Mouse (Mus musculus) lung, postnatal 0 days (tissue): ENCODE data around the gene Ppp1r35. TPM values are rescaled to one million over a fixed set of nuclear protein-coding genes. Genes with fewer than 3 reads are reported as not detected.

ENCODE experiments used
- ATAC-seq: fragments of 200-750 bp; cut with Nextera tagmentation; 2 replicates; pipeline ENCODE4 v1.8.0; 2017; ENCODE audit warnings: moderate library complexity
- DNase-seq: peaks from one replicate; pipeline ENCODE4 v3.0.0-alpha.2; 2016; ENCODE audit warnings: low spot score
- H3K27ac ChIP-seq: fragments of 300-500 bp; sonication (generic); 2 replicates; pipeline ENCODE4 v1.5.1; 2014; ENCODE audit warnings: antibody characterized with exemption, mild to moderate bottlenecking, low read length, mixed read lengths
- H3K27me3 ChIP-seq: fragments of 300-500 bp; sonication (generic); replicated peaks from 2 replicates; pipeline ENCODE4 v1.6.1; 2014; ENCODE audit warnings: low read length, mixed read lengths; ENCODE audit not compliant: insufficient read depth
- H3K36me3 ChIP-seq: fragments of 300-500 bp; sonication (generic); 2 replicates; pipeline ENCODE4 v1.6.1; 2014; ENCODE audit warnings: low read length, mixed read lengths; ENCODE audit not compliant: insufficient read depth
- H3K4me1 ChIP-seq: fragments of 300-500 bp; sonication (generic); 2 replicates; pipeline ENCODE4 v1.6.1; 2014; ENCODE audit warnings: antibody characterized with exemption, low read depth, low read length, mixed read lengths; ENCODE audit not compliant: insufficient read depth
- H3K4me2 ChIP-seq: fragments of 300-500 bp; sonication (generic); replicated peaks from 2 replicates; pipeline ENCODE4 v1.6.1; 2014; ENCODE audit warnings: low read depth, mild to moderate bottlenecking, low read length, moderate library complexity, mixed read lengths
- H3K4me3 ChIP-seq: fragments of 300-500 bp; sonication (generic); 2 replicates; pipeline ENCODE4 v1.5.1; 2014; ENCODE audit warnings: low read depth, low read length
- H3K9ac ChIP-seq: fragments of 300-500 bp; sonication (generic); replicated peaks from 2 replicates; pipeline ENCODE4 v1.6.1; 2014; ENCODE audit warnings: low read depth, mild to moderate bottlenecking
- H3K9me3 ChIP-seq: fragments of 300-500 bp; sonication (generic); 2 replicates; pipeline ENCODE4 v1.6.1; 2016; ENCODE audit warnings: low read length, mixed read lengths
- CTCF ChIP-seq: IDR thresholded peaks from 2 replicates; pipeline ENCODE4 v1.5.1; 2016; ENCODE audit warnings: antibody characterized with exemption, mild to moderate bottlenecking
- EP300 ChIP-seq: IDR thresholded peaks from 2 replicates; pipeline ENCODE4 v1.6.1; 2016; ENCODE audit warnings: antibody characterized with exemption, mild to moderate bottlenecking, control low read depth
- WGBS: fragments of 180-500 bp; shearing (Covaris S2); extraction: QIAGEN DNeasy Blood & Tissue Kit; methylation state at CpG from one replicate; pipeline ENCODE4 v1.1.7; 2014; 5-methylcytosine and 5-hydroxymethylcytosine counted together
- polyA plus RNA-seq: library from polyadenylated mRNA; unstranded; fragments of >200 nt; fragmentation: Nextera tagmentation; extraction: Ambion mirVana; gene quantifications from 2 replicates; pipeline ENCODE4 v1.2.1, GENCODE M21; 2015

Ppp1r35 gene
- polyA plus RNA-seq, 1 experiment from 2014 or later, result 29.8 TPM

- ATAC-seq (no peak), DNase-seq (no peak)
- Histone ChIP-seq H3K4me3 (no peak overlapping the region), H3K4me2 (no peak overlapping the region), H3K27me3 (no peaks in the 10 kb centered on the region), H3K36me3 (no peaks in the 10 kb centered on the region), H3K4me1 (no peaks in the 10 kb centered on the region), H3K27ac (no peak overlapping the region), H3K9ac (no peak overlapping the region), H3K9me3 (no peaks in the 10 kb centered on the region)
- 50% methylated on average over 7 of the region's 7 CpGs for WGBS
- no peak for TF ChIP-seq EP300
- TF ChIP-seq CTCF, result no peak
These were observed 47.8 kb downstream of the Ppp1r35 start for GRCm38 (mm10) chr5:137826421-137826820.

DNA sequence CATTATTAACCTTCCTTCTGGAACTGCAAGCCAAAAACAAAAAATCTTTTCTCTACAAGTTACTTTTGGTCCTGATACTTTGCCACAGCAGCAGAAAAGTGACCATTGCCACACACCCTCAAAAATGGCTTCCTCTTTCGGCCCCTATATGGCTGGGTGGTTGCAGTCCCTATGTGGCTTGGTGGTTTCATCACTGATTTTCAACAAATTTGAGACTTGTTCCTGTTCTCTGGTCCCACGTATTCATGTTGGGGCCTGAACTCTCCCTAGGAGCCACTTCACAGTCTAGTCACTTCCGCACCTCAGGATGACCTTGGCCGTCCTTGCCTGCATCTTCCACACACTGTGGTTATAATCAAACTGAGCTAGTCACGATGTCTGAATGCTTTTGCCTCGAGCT lies 50.0 kb downstream of the Ppp1r35 start:
- ATAC-seq, result no peak
- TF ChIP-seq CTCF, result no peak
- TF ChIP-seq EP300, result no peak
- H3K4me2 ChIP-seq, result no peak overlapping the region

More for the DNA sequence above, 50.0 kb downstream of the Ppp1r35 start:
- no peaks in the 10 kb centered on the region for H3K9me3 ChIP-seq
- DNase-seq, result peak; percentile 43
- no peaks in the 10 kb centered on the region for H3K4me1 ChIP-seq
- 83% methylated on average over 6 of the region's 6 CpGs for WGBS
- H3K27me3 ChIP-seq, result no peaks in the 10 kb centered on the region
- no peaks in the 10 kb centered on the region for H3K36me3 ChIP-seq
- no peak overlapping the region for H3K27ac ChIP-seq
- no peak overlapping the region for H3K4me3 ChIP-seq
- H3K9ac ChIP-seq, result no peak overlapping the region

Other genes starting within 250 kb of the Ppp1r35 start
- gene Epo, start 245.6 kb upstream of the Ppp1r35 start, polyA plus RNA-seq, result not detected in 2 replicates
- 507 and 513 TPM in 2 replicates for gene Gnb2, start 245.3 kb upstream of the Ppp1r35 start, polyA plus RNA-seq
- 0.15 TPM in 1 of 2 replicates, not detected in the other for gene Actl6b, start 225.3 kb upstream of the Ppp1r35 start, polyA plus RNA-seq
- gene Tfr2, start 209.0 kb upstream of the Ppp1r35 start, polyA plus RNA-seq, result 0.33 and 0.87 TPM in 2 replicates
- 32.1 and 33.7 TPM in 2 replicates for gene Mospd3, start 177.8 kb upstream of the Ppp1r35 start, polyA plus RNA-seq
- gene Pcolce, start 165.1 kb upstream of the Ppp1r35 start, polyA plus RNA-seq, result 86.6 and 101 TPM in 2 replicates
- gene Fbxo24, start 149.8 kb upstream of the Ppp1r35 start, polyA plus RNA-seq, result 0.19 and 0.51 TPM in 2 replicates
- 47.4 and 50.7 TPM in 2 replicates for gene Lrch4, start 149.7 kb upstream of the Ppp1r35 start, polyA plus RNA-seq
- 11.6 and 12.3 TPM in 2 replicates for gene Gm20605, start 149.7 kb upstream of the Ppp1r35 start, polyA plus RNA-seq
- 12.3 and 13.2 TPM in 2 replicates for gene Sap25, start 137.5 kb upstream of the Ppp1r35 start, polyA plus RNA-seq
- gene Irs3, start 133.1 kb upstream of the Ppp1r35 start, polyA plus RNA-seq, result 0.80 and 0.96 TPM in 2 replicates
- gene Agfg2, start 94.1 kb upstream of the Ppp1r35 start, polyA plus RNA-seq, result 14.2 and 14.9 TPM in 2 replicates
- 0.51 and 0.65 TPM in 2 replicates for gene Nyap1, start 37.2 kb upstream of the Ppp1r35 start, polyA plus RNA-seq
- 119 and 129 TPM in 2 replicates for gene Tsc22d4, start 33.1 kb upstream of the Ppp1r35 start, polyA plus RNA-seq
- gene Mepce, start 8.8 kb downstream of the Ppp1r35 start, polyA plus RNA-seq, result 12.2 and 13.7 TPM in 2 replicates
- gene Zcwpw1, start 8.9 kb downstream of the Ppp1r35 start, polyA plus RNA-seq, result 2.4 and 4.3 TPM in 2 replicates
- 12.5 and 12.6 TPM in 2 replicates for gene Pilra, start 57.4 kb downstream of the Ppp1r35 start, polyA plus RNA-seq
- gene Pilrb1, start 79.3 kb downstream of the Ppp1r35 start, polyA plus RNA-seq, result 3.6 and 4.7 TPM in 2 replicates
- 6.1 and 6.2 TPM in 2 replicates for gene Pilrb2, start 93.0 kb downstream of the Ppp1r35 start, polyA plus RNA-seq
- gene Cyp3a13, start 142.8 kb downstream of the Ppp1r35 start, polyA plus RNA-seq, result 2.1 and 2.6 TPM in 2 replicates
- gene Gjc3, start 184.2 kb downstream of the Ppp1r35 start, polyA plus RNA-seq, result not detected in 2 replicates
- 0.20 and 0.82 TPM in 2 replicates for gene Azgp1, start 202.7 kb downstream of the Ppp1r35 start, polyA plus RNA-seq
- not detected in 2 replicates for gene Smok3a, start 242.4 kb downstream of the Ppp1r35 start, polyA plus RNA-seq
- not detected in 2 replicates for gene Smok3b, start 242.6 kb downstream of the Ppp1r35 start, polyA plus RNA-seq